Mouse (Mus musculus) c-Kit-positive CD71-positive TER-119-negative erythroid progenitor cells, embryonic 14.5 days (primary cell): ENCODE results near the gene 3110018I06Rik.

Experiments used
- DNase-seq: peaks from one replicate; pipeline ENCODE4 v3.0.0-alpha.2; 2013; ENCODE audit warnings: low read depth

3110018I06Rik gene

DNA sequence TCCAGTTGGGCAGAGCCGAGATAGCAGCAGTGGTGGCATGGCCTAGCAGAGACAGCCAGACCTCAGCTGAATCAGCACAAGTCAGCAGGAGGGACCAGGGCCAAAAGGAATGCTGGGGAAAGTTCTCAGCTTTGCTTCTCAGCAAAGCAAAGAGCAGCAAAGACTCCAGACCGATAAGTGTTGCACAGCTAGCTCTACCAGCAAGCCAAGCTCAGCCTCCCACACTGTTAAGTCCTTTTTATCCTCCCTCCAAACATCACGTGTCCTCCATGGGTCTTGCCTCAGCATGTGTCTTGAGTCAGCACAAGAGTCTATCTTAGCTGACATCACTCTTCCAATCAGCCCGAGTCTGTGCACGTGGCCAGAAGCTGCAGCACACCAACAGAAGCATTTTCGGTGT is at the start of gene 3110018I06Rik:
TSS of gene 3110018I06Rik (plus strand) at position 262 of the 400 bp plus-strand sequence.
- no peak for DNase-seq

DNA sequence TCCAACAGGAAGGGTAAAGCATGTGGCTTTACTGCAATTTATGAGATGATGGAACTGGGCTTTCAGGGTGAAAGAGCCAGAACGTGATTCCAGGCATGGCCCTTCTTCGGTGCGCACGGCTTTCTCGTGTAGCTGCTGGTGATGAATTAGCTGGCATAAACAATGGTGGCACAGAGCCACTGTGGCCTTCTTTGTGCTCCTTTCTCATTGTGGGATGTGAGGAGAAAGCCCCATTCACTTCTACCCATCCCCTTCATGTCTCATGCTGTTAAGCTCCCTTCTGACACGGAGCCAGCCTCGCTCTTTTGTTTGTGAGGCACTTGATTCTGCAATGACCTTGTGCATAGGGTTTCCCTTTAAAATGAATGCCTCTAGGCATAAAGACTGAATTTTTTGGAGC is 43.8 kb upstream of the 3110018I06Rik start:
- DNase-seq: no peak

DNA sequence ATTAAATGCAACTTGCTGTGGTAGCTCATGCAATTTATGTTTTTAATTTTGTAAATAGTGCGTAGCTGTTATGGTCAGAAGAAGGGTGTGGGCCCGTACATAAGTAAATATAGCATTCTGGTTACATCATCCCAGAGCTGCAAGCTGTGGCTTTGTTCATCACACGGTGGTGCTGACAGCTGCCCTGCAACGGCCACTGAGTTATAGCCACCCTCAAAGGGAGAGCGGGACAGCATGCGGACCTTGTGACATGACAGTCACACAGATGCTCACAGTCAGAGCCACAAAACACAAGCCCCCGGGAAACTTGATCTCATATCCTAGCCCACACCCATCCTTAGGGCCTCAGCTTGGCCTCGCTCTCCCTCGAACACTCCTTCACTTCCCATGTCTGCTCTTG is 30.6 kb upstream of the 3110018I06Rik start:
- no peak for DNase-seq

DNA sequence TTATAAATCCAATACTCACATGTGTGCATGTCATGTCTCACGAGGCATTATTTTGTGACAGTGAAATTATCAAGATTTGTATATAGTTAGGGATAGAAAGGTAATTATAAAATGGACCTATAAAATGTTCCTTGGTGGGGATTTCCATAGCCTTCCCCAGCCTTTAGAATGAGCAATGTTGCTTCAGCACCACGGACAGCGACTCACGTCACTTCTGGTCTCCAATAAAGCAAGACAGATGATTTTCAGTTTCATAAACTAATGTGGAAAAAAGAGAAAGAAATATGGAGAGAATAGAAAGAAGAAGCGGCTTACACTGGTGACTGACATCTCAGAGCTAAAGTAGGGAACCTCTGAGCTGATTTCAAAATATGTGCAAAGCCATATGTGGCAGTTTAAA is 23.7 kb upstream of the 3110018I06Rik start:
- peak; percentile 10 for DNase-seq

DNA sequence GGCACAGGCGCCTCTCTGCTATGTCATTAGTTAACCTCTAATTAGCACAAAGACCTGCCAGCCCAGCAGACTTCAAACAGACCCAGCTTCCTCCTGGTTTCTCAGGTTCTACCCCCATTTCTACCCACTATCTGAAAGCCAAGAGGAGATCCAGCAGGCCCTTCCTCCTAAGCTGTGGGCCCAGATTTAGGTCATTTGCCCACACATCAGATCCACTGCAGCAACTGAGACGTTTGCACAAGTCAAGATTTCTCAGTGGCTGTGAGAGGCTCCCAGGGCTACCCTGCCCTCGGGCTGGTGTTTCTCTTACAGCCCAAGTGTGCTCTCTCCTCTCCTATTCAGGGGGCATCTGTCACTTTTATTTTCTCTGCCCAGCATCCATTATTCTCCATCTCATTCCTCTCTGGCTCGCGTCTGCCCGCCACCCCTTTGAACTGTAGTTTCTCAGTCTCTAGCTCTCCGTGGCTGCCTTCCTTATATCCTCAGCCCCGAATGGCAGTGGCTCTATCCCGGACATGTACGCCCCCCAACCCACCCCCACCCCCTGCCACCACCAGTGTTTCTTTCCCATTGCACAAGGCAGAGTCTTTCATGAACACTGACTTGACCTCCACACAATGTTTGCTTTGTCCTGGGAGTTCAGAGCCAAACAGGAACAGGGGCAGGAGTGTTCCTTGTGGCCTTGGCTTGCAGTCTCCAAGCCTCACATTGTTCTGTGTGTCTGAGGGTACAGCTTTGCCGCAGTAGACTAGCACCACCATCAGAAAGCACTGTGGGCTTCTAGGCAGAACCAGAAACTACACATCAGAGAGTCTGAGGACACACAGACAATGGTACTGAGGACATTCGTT is 11.8 kb upstream of the 3110018I06Rik start:
- no peak for DNase-seq

DNA sequence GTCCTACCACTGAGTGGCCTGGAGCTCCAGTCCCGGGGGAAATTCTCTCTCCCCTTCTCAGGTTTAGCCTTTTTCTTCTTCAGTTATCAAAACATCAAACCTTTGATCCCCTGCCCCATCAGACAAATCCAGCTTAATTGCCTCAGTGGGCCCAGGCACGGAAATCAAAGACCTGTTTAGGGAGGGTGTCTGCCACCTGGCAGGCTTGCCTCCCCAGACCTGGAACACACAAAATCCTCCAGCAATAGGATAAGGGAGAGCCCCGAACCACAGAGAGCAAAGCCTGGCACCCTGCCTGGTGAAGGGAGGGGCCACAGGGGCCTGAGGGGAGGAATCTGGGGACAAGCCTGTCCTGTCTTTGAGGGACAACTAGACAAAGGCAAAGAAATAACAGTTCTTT is 9.1 kb upstream of the 3110018I06Rik start:
- DNase-seq: no peak

DNA sequence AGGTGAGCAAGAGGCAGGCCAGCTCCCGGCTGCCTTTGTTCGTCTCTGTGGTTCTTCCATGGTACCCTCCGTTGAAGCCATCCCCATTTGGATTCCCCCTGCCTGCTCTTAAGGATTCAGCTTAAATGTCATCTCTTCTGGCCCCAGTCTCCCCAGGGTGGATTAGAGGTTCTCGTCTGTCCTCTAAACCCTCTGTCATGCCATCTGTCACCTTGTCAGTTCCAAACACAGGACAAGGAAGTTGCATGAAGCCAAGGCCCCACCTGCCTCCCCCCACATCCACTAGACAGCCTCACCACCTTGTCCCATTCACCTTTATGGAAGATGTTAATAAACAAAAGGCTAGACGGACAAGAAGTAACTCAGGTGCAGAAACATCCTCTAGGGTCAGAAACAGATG is 5.4 kb upstream of the 3110018I06Rik start:
- DNase-seq: no peak

DNA sequence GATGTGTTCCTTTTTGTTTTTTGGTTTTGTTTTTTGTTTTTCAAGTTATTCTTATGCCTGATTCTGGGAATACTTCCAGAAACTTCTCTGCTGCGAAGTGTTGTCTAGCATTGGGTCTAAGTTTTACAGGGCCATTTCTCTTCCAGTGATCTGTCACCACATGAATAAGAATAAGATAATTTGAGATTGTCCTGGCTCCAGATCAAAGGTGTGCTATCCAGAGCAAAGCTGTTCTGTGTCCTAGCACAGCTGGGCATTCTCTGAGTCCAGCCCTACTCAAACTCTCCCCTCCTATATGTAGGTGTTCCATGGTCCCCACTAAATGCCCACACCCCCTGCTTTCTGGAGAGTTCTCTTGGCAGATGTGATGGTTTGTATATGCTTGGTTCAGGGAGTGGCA is 2.9 kb downstream of the 3110018I06Rik start:
- DNase-seq: no peak

DNA sequence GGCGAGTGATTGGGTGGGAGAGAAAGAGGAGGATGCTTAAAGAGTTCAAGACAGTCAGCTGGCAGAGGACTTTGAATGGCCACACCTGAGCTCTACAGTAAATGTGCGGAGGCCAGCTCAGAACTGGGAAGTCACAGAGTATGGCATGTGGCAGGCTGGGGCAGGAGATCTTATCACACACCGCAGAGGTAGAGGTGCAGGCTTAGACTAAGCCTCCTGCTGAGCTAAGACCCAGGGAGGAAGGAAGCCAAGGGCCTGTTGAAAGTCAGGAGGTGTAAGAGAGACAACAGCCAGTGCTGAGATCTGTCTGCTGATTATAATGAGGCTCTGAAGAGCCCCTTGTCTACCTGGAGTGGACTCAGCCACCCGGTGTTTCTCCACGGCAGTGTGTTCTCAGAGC is 8.5 kb downstream of the 3110018I06Rik start:
- DNase-seq: no peak

DNA sequence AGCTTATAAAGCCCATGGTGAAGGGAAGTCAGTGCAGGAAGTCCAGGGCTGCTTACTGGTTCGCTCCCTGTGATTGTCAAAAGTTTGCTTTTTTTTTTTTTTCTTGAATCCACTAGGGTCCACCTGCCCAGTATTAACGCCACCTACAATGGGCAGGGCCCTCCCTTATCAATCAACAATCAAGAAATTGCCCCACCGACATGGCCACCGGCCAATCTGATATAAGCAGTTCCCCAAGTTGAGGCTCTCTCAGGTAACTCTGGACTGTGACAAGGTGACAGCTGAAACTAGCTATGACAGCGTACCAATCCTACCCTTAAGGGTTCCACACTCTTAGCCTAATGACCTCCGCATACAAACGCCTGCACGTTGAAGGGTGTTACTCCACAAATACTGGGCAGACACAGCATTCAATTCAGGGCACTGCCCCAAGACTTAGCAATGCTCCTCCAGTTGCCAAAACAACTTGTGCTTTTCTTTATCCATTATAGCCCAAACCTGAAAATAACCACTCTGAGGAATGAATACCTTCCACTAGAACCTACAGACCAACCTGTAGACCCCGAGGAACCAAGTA is 21.3 kb downstream of the 3110018I06Rik start:
- no peak for DNase-seq

DNA sequence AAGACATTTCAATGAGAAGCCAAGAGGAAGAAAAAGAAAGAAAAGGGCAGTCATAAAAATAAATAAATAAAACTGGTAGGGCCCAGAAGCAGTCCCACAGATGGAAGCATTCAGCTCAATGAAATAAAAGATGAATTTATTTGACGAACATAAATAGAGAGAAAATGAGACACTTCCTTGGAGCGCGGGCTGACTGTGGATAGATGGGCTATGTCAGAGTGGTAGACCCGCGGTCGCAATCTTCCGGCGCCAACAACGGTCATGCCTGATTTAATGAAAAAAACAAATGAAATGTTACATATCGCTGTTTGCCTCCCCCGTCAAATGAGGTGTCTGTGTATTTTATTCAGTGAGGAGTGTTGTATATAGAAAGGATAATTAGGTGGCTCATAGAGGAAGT is 22.7 kb downstream of the 3110018I06Rik start:
- no peak for DNase-seq

DNA sequence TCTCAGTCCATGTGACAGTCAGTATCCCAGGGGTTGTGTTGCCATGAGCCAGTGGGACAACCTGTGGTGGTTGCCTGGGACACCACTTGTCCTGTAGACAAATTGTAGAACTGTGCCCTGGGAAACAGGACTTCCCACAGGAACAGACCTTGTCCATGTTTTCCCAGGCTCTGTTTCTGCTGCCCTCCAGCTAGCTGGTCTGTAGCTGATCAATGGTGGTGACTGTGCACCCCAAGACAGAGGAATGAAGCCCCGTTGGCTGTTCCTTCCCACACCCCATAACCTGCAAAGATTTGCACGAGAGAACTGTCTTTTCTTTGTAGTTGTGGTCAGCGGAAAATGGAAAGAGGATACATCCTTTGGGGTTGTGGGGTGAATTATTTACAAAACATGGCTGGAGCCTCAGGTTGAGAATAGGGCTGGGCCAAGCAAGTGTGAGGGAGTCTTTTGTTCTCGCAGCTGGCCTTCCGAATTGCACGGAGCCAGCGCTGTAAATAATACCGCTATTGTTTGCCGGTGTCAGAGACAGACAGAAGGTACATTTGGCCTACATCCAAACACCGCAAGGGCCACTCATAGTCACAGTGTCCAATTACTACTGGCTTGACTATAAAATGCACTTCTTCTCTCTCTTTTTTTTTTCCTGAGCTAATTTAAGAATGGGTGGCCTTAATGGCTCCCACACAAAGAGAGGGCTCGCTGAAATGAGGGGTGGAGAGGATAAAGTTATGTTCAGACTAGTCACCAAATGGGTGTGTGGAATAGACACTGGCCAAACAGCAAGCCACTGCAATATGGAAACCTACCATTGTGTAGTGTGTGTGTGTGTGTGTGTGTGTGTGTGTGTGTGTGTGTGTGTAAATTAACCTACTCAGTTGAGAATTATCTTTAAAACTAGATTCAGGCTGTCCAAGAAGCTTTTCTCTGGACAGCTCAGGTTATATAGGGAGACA is 28.1 kb downstream of the 3110018I06Rik start:
- DNase-seq: no peak

DNA sequence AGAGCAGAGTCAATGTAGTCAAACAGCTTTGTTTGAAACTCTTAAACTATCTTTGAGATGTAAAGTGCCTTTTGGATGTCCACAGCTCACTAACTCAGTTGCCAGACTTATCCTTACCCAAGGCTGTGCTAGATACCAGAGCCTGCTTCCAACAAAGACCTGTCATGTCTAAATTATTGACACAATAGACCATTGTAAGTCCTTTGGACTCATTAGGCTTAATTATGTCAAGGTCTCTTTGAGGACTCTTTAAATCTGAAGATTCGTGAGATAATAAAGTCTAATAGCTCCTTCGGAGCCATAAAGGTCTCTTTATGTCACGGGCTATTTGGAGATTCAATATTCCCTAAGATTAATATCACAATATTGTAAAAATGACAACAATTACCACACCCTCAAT is 32.5 kb downstream of the 3110018I06Rik start:
- DNase-seq: no peak

DNA sequence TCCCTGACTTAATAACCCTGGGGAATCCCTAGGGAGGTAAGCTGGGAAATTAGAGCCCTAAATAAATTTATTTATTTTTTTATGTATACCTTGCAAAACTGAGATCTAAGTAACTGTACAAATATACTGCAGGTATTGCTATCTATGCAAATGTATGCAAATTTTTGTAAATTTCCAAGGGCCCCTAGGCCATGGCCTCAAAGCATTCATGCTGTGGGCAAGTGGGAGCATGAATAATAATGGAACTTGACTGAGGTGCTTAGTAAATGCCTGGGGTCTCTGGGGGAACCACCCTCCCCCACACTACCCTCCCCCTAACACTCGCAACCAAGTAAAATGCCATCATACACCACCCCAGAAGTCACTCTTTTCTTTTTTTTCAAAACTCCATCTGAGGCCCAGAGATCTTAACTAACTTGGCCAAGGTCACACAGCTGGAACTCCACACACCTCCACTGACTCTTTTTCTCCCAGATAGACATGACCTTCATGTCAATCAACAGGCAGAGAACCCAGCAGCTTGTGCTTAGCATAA is 40.0 kb downstream of the 3110018I06Rik start:
- DNase-seq: no peak

DNA sequence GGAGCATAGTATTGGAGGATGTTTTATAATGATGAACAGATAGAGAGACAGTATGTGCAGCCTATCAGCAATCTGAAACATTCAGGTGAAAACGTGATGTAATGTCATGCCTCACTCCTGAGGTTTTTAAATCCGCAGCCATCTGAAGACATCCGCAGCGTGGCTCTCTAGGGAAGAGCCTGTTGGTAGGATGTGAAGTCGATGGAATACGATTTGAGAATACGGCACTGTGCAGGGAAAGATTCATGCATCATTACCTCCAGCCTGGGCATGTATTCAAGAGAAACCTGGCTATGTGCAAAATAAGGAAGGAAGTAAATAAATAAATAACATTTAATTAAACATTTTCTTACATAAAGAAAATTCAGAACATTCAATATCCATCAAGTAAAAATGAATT is 44.4 kb downstream of the 3110018I06Rik start:
- no peak for DNase-seq
